Mouse (Mus musculus) central nervous system, embryonic 11.5 days (tissue): ENCODE data around the gene Fgf13. TPM values are rescaled to one million over a fixed set of nuclear protein-coding genes. Genes with fewer than 3 reads are reported as not detected.

ENCODE experiments used
- polyA plus RNA-seq: library from polyadenylated mRNA; depleted of rRNA; stranded (reverse); fragments of >200 nt; gene quantifications from 2 replicates; pipeline ENCODE4 v1.2.3, GENCODE M21; 2012; rRNA removed

Fgf13 gene
- 20.3 and 27.4 TPM in 2 replicates for polyA plus RNA-seq

GRCm38 (mm10) chrX:59567695-59568431 is at the start of gene Fgf13:
Gene Fgf13 (minus strand): TSS chrX:59568071.

